Mouse (Mus musculus) erythroblast, embryonic 14.5 days (primary cell): Measurements from ENCODE around the gene Krtap9-5.

Experiments used
- GATA1 ChIP-seq: IDR thresholded peaks from 2 replicates; pipeline ENCODE4 v1.6.1; 2012; ENCODE audit warnings: low read length, inconsistent platforms, mixed read lengths
- TAL1 ChIP-seq: IDR thresholded peaks from 3 replicates; pipeline ENCODE4 v1.6.1; 2012; ENCODE audit warnings: low read length, inconsistent platforms, mixed read lengths

- TF ChIP-seq GATA1 (no peak), TAL1 (no peak)
Measured at GRCm38 (mm10) chr11:99907620-99908019, 40.7 kb upstream of the Krtap9-5 start, which contains the start of gene Krtap31-1.
